Mouse (Mus musculus): ENCODE data around the gene Gm13694.
A peak's percentile ranks its signal among the peaks of the same experiment; 100 is the strongest.
"Not testable (repeated sequence)": the region's sequence is repeated elsewhere in the genome, so short reads cannot be mapped to it uniquely, and the experiment has no call there.

Gene Gm13694

DNA sequence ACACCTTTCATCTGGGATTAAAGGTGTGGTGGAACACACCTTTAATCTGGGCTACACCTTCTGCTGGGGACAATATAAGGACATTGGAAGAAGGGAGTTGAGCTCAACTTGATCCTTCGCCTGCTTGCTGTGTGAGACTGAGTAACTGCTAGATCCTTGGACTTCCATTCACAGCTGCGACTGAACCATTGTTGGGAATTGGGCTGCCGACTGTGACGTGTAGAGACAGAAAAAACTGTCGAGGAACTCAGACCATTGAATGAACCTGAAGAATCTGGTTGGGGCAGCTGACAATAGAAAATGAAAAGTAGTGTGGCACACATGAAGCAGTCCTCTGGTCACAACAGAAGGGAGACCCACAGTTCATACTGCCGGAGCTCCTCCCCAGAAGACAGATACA lies at the start of gene Gm13694:
Gene Gm13694, plus strand, starts transcription at position 301 of the 400 bp plus-strand sequence.
- not testable (repeated sequence) for DNase-seq (ENCODE audit: low read depth)

- DNase-seq (ENCODE audit: low read depth), result no peak
Measured at GRCm38 (mm10) chr2:83929478-83930088, 49.1 kb upstream of the Gm13694 start.

GRCm38 (mm10) chr2:83940931-83941361 lies 37.8 kb upstream of the Gm13694 start, which contains the start of gene Zswim2:
Gene Zswim2, minus strand, starts transcription at chr2:83941228.
- DNase-seq (ENCODE audit: low read depth), result peak; percentile 26

GRCm38 (mm10) chr2:83941378-83941777 lies 37.4 kb upstream of the Gm13694 start:
- DNase-seq (ENCODE audit: low read depth), result no peak

DNA sequence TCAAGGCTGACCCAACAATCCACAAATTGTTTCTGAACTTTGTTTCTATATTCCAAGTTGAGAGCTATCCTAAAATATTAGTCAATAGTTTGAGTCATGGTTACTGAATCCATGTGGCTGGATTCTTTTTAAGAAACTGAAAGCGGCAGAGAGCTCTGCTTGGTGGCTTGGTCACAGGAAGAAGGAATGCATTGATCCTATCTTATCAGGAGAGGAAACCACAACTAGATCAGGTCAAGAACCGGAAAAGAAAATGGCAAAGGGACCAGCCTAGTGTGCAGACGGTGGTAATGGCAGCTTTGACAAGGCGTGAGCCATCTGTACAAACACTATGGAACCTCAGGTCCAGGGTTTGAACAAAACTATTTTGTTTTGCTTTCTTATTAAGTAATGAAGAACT lies 36.9 kb upstream of the Gm13694 start:
- DNase-seq (ENCODE audit: low read depth), result no peak

GRCm38 (mm10) chr2:83955393-83955792 lies 23.3 kb upstream of the Gm13694 start, which contains the start of gene Gm13698:
Gene Gm13698, plus strand, starts transcription at chr2:83955693.
- DNase-seq (ENCODE audit: low read depth), result not testable (repeated sequence)

GRCm38 (mm10) chr2:83961203-83961602 lies 17.5 kb upstream of the Gm13694 start, which contains the start of gene Gm13693:
Gene Gm13693, plus strand, starts transcription at chr2:83961503.
- not testable (repeated sequence) for DNase-seq (ENCODE audit: low read depth)

DNA sequence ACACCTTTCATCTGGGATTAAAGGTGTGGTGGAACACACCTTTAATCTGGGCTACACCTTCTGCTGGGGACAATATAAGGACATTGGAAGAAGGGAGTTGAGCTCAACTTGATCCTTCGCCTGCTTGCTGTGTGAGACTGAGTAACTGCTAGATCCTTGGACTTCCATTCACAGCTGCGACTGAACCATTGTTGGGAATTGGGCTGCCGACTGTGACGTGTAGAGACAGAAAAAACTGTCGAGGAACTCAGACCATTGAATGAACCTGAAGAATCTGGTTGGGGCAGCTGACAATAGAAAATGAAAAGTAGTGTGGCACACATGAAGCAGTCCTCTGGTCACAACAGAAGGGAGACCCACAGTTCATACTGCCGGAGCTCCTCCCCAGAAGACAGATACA lies 11.7 kb upstream of the Gm13694 start, which contains the start of gene Gm13695:
Gene Gm13695, plus strand, starts transcription at position 301 of the 400 bp plus-strand sequence.
- not testable (repeated sequence) for DNase-seq (ENCODE audit: low read depth)

DNA sequence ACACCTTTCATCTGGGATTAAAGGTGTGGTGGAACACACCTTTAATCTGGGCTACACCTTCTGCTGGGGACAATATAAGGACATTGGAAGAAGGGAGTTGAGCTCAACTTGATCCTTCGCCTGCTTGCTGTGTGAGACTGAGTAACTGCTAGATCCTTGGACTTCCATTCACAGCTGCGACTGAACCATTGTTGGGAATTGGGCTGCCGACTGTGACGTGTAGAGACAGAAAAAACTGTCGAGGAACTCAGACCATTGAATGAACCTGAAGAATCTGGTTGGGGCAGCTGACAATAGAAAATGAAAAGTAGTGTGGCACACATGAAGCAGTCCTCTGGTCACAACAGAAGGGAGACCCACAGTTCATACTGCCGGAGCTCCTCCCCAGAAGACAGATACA lies 5.9 kb upstream of the Gm13694 start, which contains the start of gene Gm13696:
Gene Gm13696, plus strand, starts transcription at position 301 of the 400 bp plus-strand sequence.
- not testable (repeated sequence) for DNase-seq (ENCODE audit: low read depth)

DNA sequence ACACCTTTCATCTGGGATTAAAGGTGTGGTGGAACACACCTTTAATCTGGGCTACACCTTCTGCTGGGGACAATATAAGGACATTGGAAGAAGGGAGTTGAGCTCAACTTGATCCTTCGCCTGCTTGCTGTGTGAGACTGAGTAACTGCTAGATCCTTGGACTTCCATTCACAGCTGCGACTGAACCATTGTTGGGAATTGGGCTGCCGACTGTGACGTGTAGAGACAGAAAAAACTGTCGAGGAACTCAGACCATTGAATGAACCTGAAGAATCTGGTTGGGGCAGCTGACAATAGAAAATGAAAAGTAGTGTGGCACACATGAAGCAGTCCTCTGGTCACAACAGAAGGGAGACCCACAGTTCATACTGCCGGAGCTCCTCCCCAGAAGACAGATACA lies 5.7 kb downstream of the Gm13694 start, which contains the start of gene Gm13697:
Gene Gm13697, plus strand, starts transcription at position 301 of the 400 bp plus-strand sequence.
- DNase-seq (ENCODE audit: low read depth), result not testable (repeated sequence)

GRCm38 (mm10) chr2:83990253-83990652 lies 11.5 kb downstream of the Gm13694 start, which contains the start of gene Gm13691:
Gene Gm13691, plus strand, starts transcription at chr2:83990553.
- not testable (repeated sequence) for DNase-seq (ENCODE audit: low read depth)

DNA sequence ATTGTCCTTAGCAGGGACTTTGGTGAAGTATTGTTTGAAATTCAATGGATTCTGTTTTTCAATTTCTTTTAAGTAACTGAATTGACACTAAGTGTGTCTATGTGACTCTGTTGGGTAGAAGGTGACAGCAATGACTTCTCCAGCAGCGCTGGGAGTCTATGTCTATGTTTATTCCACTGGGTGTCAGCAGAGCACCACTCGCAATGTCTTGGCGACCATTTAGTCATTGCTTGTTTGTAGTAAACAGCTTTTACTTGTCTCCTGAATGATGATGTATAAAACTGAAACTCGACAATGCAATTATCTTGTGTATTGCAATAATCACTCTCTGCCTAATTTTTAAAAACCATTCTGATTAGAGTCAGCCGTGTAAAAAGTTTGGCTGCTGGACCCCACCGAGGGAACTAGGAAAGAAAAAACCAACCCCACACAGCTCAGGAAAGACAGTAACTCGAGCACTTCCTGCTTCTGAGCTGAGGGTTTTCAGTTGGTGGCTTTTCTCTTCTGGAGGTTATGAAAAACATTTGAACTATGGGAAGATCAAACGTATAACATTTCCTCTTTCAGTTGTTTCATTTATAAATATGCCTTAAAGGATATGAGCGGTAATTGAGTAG lies 15.0 kb downstream of the Gm13694 start:
- not testable (repeated sequence) for DNase-seq (ENCODE audit: low read depth)

DNA sequence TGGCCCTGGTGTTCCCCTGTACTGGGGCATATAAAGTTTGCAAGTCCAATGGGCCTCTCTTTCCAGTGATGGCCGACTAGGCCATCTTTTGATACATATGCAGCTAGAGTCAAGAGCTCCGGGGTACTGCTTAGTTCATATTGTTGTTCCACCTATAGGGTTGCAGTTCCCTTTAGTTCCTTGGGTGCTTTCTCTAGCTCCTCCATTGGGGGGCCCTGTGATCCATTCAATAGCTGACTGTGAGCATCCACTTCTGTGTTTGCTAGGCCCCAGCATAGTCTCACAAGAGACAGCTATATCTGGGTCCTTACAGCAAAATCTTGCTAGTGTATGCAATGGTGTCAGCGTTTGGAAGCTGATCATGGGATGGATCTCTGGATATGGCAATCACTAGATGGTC lies 15.8 kb downstream of the Gm13694 start:
- not testable (repeated sequence) for DNase-seq (ENCODE audit: low read depth)

- no peak for DNase-seq (ENCODE audit: low read depth)
Measured at GRCm38 (mm10) chr2:84008913-84009312, 30.2 kb downstream of the Gm13694 start.

GRCm38 (mm10) chr2:84009818-84010217 lies 31.1 kb downstream of the Gm13694 start:
- no peak for DNase-seq (ENCODE audit: low read depth)

DNA sequence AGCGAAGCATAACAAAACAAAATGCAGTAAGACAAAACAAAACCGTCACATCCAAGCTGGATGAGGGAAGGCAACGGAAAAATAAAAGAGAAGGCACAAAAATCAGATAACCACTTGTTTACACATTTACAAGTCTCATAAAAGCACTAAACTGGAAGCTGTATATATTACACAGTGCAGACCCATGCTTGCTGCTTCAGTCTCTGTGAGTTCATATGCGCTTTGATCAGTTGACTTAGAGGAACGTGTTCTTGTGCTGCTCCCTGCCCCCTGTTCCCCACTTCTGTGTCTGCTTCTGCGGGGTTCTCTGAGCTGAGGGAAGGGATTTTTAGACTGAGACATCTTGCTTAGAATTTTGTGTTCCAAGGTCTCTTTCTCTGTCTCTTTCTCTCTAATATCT lies 35.8 kb downstream of the Gm13694 start:
- no peak for DNase-seq (ENCODE audit: low read depth)

- not testable (repeated sequence) for DNase-seq (ENCODE audit: low read depth)
Measured at GRCm38 (mm10) chr2:84016291-84016690, 37.6 kb downstream of the Gm13694 start.

GRCm38 (mm10) chr2:84018330-84018729 lies 39.6 kb downstream of the Gm13694 start:
- DNase-seq (ENCODE audit: low read depth), result no peak

- DNase-seq (ENCODE audit: low read depth), result no peak
Measured at GRCm38 (mm10) chr2:84019519-84020305, 41.0 kb downstream of the Gm13694 start.

GRCm38 (mm10) chr2:84021930-84022329 lies 43.2 kb downstream of the Gm13694 start:
- no peak for DNase-seq (ENCODE audit: low read depth)

- DNase-seq (ENCODE audit: low read depth), result peak; percentile 61
Measured at GRCm38 (mm10) chr2:84022905-84023304, 44.2 kb downstream of the Gm13694 start.

- DNase-seq (ENCODE audit: low read depth), result no peak
Measured at GRCm38 (mm10) chr2:84023319-84023718, 44.6 kb downstream of the Gm13694 start.
